Mouse (Mus musculus) ES-Bruce4 (cell line): ENCODE measurements at regions not wholly inside any gene's neighbourhood (a gene's known extent, or its start where the extent isn't known, plus 50 kb on each side); places are given as distances from the start of the nearest gene placed in this dataset.

ENCODE experiments used
- H3K27ac ChIP-seq: 2 replicates; pipeline ENCODE4 v1.5.1; 2012; ENCODE audit warnings: low read length, inconsistent platforms; ENCODE audit not compliant: insufficient read depth
- H3K27me3 ChIP-seq: 2 replicates; pipeline ENCODE4 v1.6.1; 2012; ENCODE audit warnings: mild to moderate bottlenecking, low read length, inconsistent platforms; ENCODE audit not compliant: control insufficient read depth, poor library complexity, insufficient read depth, severe bottlenecking
- H3K36me3 ChIP-seq: 2 replicates; pipeline ENCODE4 v1.6.1; 2012; ENCODE audit warnings: inconsistent platforms, mild to moderate bottlenecking, low read length, moderate library complexity; ENCODE audit not compliant: control insufficient read depth, poor library complexity, insufficient read depth, severe bottlenecking
- H3K4me1 ChIP-seq: one replicate; pipeline ENCODE4 v1.8.1; 2011; ENCODE audit warnings: low read length; ENCODE audit not compliant: control insufficient read depth, insufficient read depth
- H3K4me3 ChIP-seq: 2 replicates; pipeline ENCODE4 v1.5.1; 2011; ENCODE audit warnings: low read depth, mild to moderate bottlenecking, low read length
- H3K9ac ChIP-seq: 2 replicates; pipeline ENCODE4 v1.6.1; 2012; ENCODE audit warnings: low read depth, mild to moderate bottlenecking, inconsistent platforms; ENCODE audit not compliant: poor library complexity, severe bottlenecking
- H3K9me3 ChIP-seq: replicated peaks from 2 replicates; pipeline ENCODE4 v1.6.1; 2012; ENCODE audit warnings: mild to moderate bottlenecking, low read length, inconsistent platforms; ENCODE audit not compliant: control insufficient read depth, poor library complexity, insufficient read depth, severe bottlenecking
- CTCF ChIP-seq: IDR thresholded peaks from one replicate; pipeline ENCODE4 v1.8.1; 2011; ENCODE audit warnings: low read depth, low read length
- EP300 ChIP-seq: IDR thresholded peaks from 2 replicates; pipeline ENCODE4 v1.6.1; 2011; ENCODE audit warnings: low read depth, low read length; ENCODE audit not compliant: insufficient read depth
- POLR2A ChIP-seq: IDR thresholded peaks from one replicate; pipeline ENCODE4 v1.8.1; 2011; ENCODE audit warnings: low read length; ENCODE audit not compliant: insufficient read depth

DNA sequence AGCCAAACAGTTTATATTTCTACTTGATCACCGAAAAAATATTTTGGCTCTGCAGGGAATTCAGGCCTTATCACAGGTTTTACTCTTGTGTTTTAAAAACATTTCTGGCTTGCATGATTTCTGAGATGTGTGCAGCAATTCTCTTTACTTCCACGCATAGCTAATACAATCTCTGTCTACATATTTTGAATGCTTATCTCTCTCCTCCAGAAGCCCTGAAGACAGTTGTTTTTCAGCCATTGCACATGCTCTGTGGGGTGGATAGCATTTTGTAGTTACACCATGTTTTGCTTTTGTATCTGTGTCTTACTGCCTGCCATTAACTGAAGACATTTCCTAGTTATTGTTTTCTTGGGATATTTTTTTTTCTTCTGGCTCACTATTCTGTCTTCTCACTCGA lies 252.6 kb upstream of the Nr5a2 start:
- H3K36me3 ChIP-seq, result no peaks in the 10 kb centered on the region
- H3K27me3 ChIP-seq, result no peaks in the 10 kb centered on the region
- TF ChIP-seq POLR2A, result no peak
- TF ChIP-seq EP300, result no peak
- no peak for TF ChIP-seq CTCF
- H3K4me1 ChIP-seq, result no peaks in the 10 kb centered on the region
- no peak overlapping the region for H3K27ac ChIP-seq
- no peaks in the 10 kb centered on the region for H3K9me3 ChIP-seq
- H3K9ac ChIP-seq, result no peak overlapping the region
- H3K4me3 ChIP-seq, result no peak overlapping the region

GRCm38 (mm10) chr1:137204371-137204770 lies 244.1 kb upstream of the Nr5a2 start:
- no peaks in the 10 kb centered on the region for H3K36me3 ChIP-seq
- no peak overlapping the region for H3K9ac ChIP-seq
- H3K9me3 ChIP-seq, result no peaks in the 10 kb centered on the region
- TF ChIP-seq POLR2A (no peak), EP300 (no peak), CTCF (no peak)
- H3K27ac ChIP-seq, result no peak overlapping the region
- H3K4me3 ChIP-seq, result no peak overlapping the region
- no peaks in the 10 kb centered on the region; the same call in 1 of the 2 replicates for H3K27me3 ChIP-seq
- peaks cover 4% of the 10 kb centered on the region for H3K4me1 ChIP-seq

GRCm38 (mm10) chr1:137203512-137203911 lies 243.3 kb upstream of the Nr5a2 start:
- no peaks in the 10 kb centered on the region for H3K36me3 ChIP-seq
- TF ChIP-seq CTCF, result no peak
- no peak for TF ChIP-seq EP300
- TF ChIP-seq POLR2A, result no peak

DNA sequence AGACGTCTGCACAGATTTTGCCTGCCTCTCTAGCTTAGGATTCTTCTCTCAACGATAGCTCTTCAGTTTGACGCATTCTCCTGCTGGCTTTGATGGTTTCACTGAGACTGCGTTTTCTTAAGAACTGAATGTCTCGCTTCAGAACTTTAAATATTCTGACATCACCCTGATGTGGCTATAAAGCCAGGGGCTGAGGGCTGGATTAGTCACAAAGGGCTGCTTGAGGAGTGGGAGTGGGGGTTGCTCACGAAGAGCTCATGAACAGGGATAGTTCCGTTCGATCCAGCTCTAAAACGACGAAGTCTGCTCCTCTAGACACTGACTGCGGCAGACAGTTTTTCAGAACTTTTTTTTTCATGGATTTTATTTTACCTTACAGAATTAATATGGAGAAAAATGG lies 240.7 kb upstream of the Nr5a2 start:
- Histone ChIP-seq H3K36me3 (no peaks in the 10 kb centered on the region), H3K27me3 (no peaks in the 10 kb centered on the region; the same call in 1 of the 2 replicates), H3K27ac (no peak overlapping the region), H3K4me1 (peaks cover 2% of the 10 kb centered on the region), H3K9me3 (no peaks in the 10 kb centered on the region), H3K4me3 (no peak overlapping the region), H3K9ac (no peak overlapping the region)
- TF ChIP-seq POLR2A (no peak), CTCF (no peak), EP300 (no peak)

More at GRCm38 (mm10) chr1:137203512-137203911, 243.3 kb upstream of the Nr5a2 start:
- Histone ChIP-seq H3K4me1 (peaks cover 4% of the 10 kb centered on the region), H3K4me3 (no peak overlapping the region), H3K9me3 (no peaks in the 10 kb centered on the region), H3K27ac (no peak overlapping the region), H3K27me3 (no peaks in the 10 kb centered on the region; the same call in 1 of the 2 replicates), H3K9ac (no peak overlapping the region)

DNA sequence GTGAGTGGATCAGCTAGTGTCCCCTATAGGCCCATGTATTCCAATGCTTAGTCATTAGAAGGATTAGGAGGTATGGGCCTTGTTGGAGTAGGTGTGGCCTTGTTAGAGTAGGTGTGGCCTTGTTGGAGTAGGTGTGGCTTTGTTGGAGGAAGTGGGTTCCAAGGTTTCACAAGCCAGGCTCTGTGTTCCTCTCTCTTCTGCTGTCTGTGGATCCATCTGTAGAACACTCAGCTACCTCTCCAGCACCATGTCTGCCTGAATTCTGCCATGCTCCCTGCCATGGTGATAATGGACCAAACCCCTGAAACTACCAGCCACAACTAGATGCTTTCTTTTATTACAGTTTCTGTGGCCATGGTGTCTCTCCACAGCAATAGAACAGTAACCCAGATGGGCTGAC lies 235.7 kb upstream of the Nr5a2 start:
- Histone ChIP-seq H3K4me1 (no peaks in the 10 kb centered on the region), H3K27ac (no peak overlapping the region), H3K4me3 (no peak overlapping the region), H3K27me3 (no peaks in the 10 kb centered on the region), H3K9ac (no peak overlapping the region), H3K36me3 (no peaks in the 10 kb centered on the region), H3K9me3 (no peaks in the 10 kb centered on the region)
- TF ChIP-seq EP300 (no peak), POLR2A (no peak), CTCF (no peak)

GRCm38 (mm10) chr1:137195065-137195620 lies 234.9 kb upstream of the Nr5a2 start:
- H3K4me3 ChIP-seq, result no peak overlapping the region
- no peaks in the 10 kb centered on the region for H3K4me1 ChIP-seq
- no peaks in the 10 kb centered on the region for H3K36me3 ChIP-seq
- no peaks in the 10 kb centered on the region for H3K9me3 ChIP-seq
- H3K27ac ChIP-seq, result no peak overlapping the region
- no peaks in the 10 kb centered on the region for H3K27me3 ChIP-seq
- no peak overlapping the region for H3K9ac ChIP-seq
- TF ChIP-seq EP300, result no peak
- no peak for TF ChIP-seq POLR2A
- no peak for TF ChIP-seq CTCF

DNA sequence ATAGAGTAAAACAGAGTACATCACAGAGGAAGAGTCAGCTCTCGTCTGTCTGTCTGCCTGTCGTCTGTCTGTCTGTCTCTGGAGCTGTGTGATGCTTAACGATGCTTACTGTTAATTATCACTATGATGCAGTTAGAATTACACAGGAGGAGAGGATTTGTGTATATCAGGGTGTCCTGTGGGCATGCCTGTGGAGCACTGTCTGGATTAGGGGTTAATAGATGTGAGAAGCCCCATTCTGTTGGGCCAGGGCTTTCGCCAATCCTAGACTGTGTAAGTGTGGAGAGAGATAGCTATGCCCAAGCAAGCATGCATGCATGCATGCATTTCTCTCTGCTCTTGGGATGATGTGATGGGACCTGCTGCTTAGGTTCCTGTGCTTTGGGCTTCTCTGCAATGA lies 218.0 kb upstream of the Nr5a2 start:
- H3K27ac ChIP-seq, result no peak overlapping the region
- H3K9ac ChIP-seq, result no peak overlapping the region
- no peaks in the 10 kb centered on the region for H3K27me3 ChIP-seq
- no peaks in the 10 kb centered on the region for H3K36me3 ChIP-seq
- TF ChIP-seq EP300, result no peak
- TF ChIP-seq POLR2A, result no peak
- no peak for TF ChIP-seq CTCF
- H3K9me3 ChIP-seq, result no peaks in the 10 kb centered on the region
- no peak overlapping the region for H3K4me3 ChIP-seq
- H3K4me1 ChIP-seq, result peaks cover 2% of the 10 kb centered on the region
